Mouse (Mus musculus) cortical plate, adult 2 months (tissue): Measurements from ENCODE around the gene 4932438H23Rik. TPM values are rescaled to one million over a fixed set of nuclear protein-coding genes. Genes with fewer than 3 reads are reported as not detected.

Experiments used
- H3K27ac ChIP-seq: fragments of 200-500 bp; 2 replicates; pipeline ENCODE4 v1.5.1; 2012; ENCODE audit warnings: low read length, control low read depth, inconsistent platforms; ENCODE audit not compliant: insufficient read depth
- H3K4me1 ChIP-seq: fragments of 200-500 bp; 2 replicates; pipeline ENCODE4 v1.6.1; 2011; ENCODE audit warnings: low read length; ENCODE audit not compliant: control insufficient read depth, insufficient read depth
- H3K4me3 ChIP-seq: fragments of 200-500 bp; 2 replicates; pipeline ENCODE4 v1.5.1; 2011; ENCODE audit warnings: mild to moderate bottlenecking, low read length, control low read depth; ENCODE audit not compliant: insufficient read depth
- CTCF ChIP-seq: fragments of 200-500 bp; IDR thresholded peaks from 2 replicates; pipeline ENCODE4 v1.5.1; 2011; ENCODE audit warnings: mild to moderate bottlenecking, control low read depth, low read length; ENCODE audit not compliant: insufficient read depth; ENCODE audit errors: extremely low read depth
- POLR2A ChIP-seq: fragments of 200-500 bp; IDR thresholded peaks from 2 replicates; pipeline ENCODE4 v1.6.1; 2011; ENCODE audit warnings: mild to moderate bottlenecking, low read length, control low read depth; ENCODE audit not compliant: insufficient read depth; ENCODE audit errors: extremely low read depth
- polyA plus RNA-seq: library from polyadenylated mRNA; depleted of rRNA; stranded (reverse); fragments of >200 nt; gene quantifications from 2 replicates; pipeline ENCODE4 v1.2.3, GENCODE M21; 2012; rRNA removed

Gene 4932438H23Rik
- polyA plus RNA-seq = 0.74 and 1.2 TPM in 2 replicates

DNA sequence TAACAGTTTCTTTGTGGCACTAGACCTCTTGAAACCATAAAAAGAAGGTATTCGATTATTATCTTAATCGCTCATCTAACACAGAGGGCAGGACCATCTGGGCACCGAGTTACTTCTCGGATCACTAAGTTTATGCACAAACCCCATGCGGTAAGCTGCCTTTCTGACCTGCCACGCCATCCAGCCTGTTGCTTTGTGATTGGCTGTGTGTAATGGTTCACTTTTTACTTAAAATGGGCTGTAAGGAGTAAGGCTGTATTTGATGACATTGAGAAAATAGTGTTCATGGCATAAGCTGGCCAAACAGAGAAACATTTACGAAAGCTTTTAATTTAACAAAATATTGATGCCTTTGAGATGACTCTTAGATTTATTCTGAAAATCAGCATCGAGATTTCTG is at the start of gene 4932438H23Rik:
4932438H23Rik (minus strand) TSS at position 101 of the 400 bp plus-strand sequence.
- no peak within 1 kb of the TSS for H3K27ac ChIP-seq
- no peak for TF ChIP-seq POLR2A
- TF ChIP-seq CTCF = no peak
- no peaks in the 10 kb centered on the region for H3K4me1 ChIP-seq
- no peak within 1 kb of the TSS for H3K4me3 ChIP-seq

DNA sequence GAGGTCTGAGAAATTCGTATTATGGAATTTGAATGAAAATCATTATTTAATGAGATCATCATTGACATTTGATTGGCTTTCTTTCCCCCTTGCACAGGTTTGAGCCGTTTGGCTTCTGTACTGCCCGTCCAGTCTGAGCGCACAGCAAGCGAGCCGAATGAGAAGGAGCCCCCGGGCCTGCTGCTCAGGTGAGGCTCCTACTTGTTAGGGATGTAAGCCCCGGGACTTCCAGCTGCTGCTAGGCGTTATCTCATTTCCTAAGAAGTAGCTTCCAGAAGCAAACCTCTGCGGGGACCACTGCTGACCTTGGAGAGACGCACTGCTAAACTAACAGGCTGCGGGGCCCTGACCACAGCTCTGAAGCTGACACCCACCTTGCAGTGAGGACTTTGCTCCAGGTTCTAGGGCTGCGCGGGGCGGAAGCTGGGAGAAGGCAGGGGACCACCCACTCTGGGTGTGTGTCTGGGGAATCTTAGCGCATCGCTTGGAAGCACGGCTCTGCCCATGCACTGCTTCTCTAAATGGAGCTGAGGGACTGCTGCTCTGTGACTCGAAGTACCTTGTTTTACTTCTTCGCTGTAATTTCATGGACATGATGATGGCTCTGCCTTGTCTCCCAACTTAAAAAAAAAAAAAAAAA is 46.2 kb upstream of the 4932438H23Rik start:
- H3K4me1 ChIP-seq = no peaks in the 10 kb centered on the region
- H3K4me3 ChIP-seq = no peak overlapping the region
- TF ChIP-seq POLR2A (no peak), CTCF (no peak)
- no peak overlapping the region for H3K27ac ChIP-seq

DNA sequence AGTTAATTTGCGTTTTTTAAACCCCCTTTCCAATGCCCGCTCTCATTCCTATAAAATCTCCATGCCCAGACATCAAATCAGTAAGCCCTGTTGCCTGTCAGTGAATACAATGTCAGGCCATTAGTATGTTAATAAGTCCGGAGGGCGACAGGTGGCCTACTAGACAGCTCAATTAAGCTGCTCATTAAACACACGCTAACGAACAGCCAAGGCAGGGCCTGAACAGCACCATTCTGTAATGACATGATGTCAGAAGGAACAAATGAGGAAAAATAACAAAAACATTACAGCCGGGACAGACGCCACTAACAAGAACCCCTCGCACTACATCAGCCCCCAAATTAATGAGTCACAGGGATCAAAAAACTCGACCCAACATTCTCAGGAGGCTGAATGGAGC is 45.5 kb upstream of the 4932438H23Rik start:
- no peak overlapping the region for H3K4me3 ChIP-seq
- no peak overlapping the region for H3K27ac ChIP-seq
- TF ChIP-seq CTCF (no peak), POLR2A (no peak)
- no peaks in the 10 kb centered on the region for H3K4me1 ChIP-seq

DNA sequence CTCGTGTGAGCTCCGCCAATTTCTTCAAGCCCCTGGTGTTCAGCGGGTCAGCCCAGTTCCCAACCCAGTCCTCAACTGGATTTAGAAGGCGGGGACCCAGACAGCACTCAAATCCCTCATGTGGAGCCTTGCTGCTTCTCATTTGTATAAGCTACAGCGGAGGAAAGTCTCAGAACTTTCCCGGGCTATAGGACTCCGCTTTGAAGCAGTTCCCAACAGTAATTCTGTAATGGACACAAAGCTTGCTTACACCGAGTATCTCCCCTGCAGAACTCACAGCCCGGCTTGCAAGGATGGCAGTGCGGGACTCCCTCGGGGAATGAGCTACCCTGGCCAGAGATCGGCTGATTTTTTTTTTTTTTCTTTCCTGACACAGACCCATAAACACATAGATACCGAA is 45.1 kb upstream of the 4932438H23Rik start:
- TF ChIP-seq POLR2A = no peak
- no peak for TF ChIP-seq CTCF
- no peaks in the 10 kb centered on the region for H3K4me1 ChIP-seq
- no peak overlapping the region for H3K4me3 ChIP-seq
- no peak overlapping the region for H3K27ac ChIP-seq

DNA sequence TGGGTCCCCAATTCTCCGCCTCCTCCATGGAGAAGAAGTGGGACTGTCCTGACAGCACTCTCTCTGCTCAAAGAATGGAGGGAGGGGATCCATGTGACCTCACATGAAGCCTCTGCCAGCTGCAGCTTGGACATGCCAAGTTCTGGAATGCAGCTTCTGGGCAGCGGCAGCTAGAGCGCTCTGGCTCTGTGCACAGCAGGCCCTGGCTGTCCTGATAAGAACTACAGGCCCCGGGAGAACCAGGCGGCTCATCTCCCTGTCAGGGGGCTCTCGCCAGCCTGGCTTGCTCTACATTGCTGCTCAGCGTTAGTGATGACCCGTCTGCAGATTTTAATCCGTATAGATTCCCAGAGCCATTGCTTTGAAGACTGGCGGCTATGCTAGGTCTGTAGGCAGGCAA is 44.6 kb upstream of the 4932438H23Rik start:
- TF ChIP-seq CTCF (no peak), POLR2A (no peak)
- H3K27ac ChIP-seq = no peak overlapping the region
- no peaks in the 10 kb centered on the region for H3K4me1 ChIP-seq
- H3K4me3 ChIP-seq = no peak overlapping the region

DNA sequence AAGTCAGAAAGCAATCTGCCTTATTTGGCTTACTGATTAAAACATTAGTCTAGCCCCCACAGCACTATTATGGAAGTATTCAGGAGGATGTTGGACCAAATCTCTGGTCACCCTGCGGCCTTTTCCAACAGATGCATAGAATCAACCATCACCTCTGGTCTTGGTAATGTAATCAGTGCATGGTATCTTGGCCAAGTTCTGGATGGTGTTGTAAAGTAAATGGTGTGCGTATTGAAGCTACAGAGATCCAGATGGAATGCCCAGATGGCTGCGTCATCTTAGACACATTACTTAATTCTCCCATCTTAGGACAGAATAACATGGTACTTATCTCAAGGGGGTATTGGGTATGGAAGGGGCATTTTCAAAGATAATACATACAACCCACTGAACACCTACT is 43.8 kb upstream of the 4932438H23Rik start:
- no peaks in the 10 kb centered on the region for H3K4me1 ChIP-seq
- no peak overlapping the region for H3K27ac ChIP-seq
- TF ChIP-seq CTCF (no peak), POLR2A (no peak)
- H3K4me3 ChIP-seq = no peak overlapping the region

DNA sequence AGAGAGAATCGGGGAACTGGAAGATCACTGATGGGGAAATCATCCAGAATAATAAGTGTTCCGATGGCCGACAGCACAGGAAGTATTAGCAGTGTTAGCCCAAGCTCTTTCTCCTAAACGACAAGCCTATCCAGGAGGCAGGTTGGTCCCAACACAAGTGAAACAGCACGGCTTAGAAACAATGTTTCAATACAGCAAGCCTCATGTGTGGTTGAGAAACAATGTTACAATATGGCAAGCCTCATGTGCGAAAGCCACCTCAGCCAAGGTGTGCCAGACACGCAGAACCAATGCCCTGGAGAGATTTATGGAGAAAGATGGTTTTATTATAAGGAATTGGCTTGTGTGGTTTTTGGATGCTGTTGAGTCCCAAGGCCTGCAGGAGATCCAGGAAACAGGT is 43.2 kb upstream of the 4932438H23Rik start:
- no peaks in the 10 kb centered on the region for H3K4me1 ChIP-seq
- H3K27ac ChIP-seq = no peak overlapping the region
- no peak for TF ChIP-seq CTCF
- TF ChIP-seq POLR2A = no peak
- H3K4me3 ChIP-seq = no peak overlapping the region

DNA sequence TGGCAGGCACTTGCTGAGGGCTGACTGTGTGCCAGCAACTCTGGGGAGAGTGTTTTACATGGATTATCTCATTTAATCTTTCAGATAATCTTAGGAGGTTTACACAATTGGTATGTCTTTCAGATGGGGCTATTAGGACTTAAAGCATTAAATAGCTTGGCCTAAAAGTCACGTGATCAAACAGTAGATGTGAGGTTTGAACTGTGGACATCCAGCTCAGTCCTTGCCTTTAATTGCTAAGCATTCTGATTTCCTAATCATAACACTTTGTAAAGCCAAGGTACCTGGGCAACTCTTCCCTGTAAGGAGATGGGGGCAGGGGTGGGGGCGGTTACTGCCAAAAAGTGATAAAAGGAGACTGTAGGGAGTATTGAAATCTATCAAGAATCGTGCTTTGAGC is 41.7 kb upstream of the 4932438H23Rik start:
- Histone ChIP-seq H3K4me1 (no peaks in the 10 kb centered on the region), H3K27ac (no peak overlapping the region), H3K4me3 (no peak overlapping the region)
- TF ChIP-seq CTCF (no peak), POLR2A (no peak)

DNA sequence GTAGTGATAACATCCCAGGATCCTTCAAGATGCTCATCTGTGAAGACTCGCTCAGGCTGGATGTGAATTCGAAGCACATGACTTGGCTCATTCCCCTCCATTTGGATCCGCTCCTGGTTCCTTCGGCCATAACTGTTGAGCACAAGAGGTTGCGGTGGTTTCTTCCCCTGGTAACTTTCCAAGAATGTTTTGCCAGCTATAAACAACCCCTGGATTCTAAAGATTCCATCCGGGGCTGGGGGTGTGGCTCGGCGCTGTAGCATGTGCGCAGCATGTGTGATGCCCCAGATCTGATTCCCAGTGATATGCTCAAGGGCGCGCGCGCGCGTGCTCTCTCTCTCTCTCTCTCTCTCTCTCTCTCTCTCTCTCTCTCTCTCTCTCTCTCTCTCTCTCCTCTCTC is 35.0 kb upstream of the 4932438H23Rik start:
- TF ChIP-seq CTCF = no peak
- no peak for TF ChIP-seq POLR2A
- Histone ChIP-seq H3K4me3 (no peak overlapping the region), H3K4me1 (no peaks in the 10 kb centered on the region), H3K27ac (no peak overlapping the region)

DNA sequence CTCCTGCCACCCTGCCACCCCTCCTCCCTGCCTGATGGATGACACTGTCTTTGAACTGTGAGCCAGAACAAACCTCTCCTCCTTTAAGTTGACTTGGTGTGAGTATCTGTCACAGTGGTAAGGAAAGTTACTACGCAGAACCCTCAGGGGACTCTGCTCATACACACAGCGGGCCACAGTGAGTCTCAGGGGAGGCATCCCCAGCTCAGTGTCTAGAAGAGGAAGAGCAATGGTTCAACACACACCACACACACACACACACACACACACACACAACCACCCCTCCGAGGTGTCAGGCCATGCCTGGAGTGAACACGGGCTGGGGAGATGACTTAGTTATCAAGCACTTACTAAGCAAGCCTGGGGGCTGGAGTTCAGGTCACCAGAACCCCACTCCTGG is 33.5 kb upstream of the 4932438H23Rik start:
- Histone ChIP-seq H3K4me3 (no peak overlapping the region), H3K4me1 (no peaks in the 10 kb centered on the region), H3K27ac (no peak overlapping the region)
- TF ChIP-seq POLR2A = no peak
- TF ChIP-seq CTCF = no peak
